Mouse (Mus musculus) MEL (cell line): Measurements from ENCODE around the gene Olfr675. TPM values are rescaled to one million over a fixed set of nuclear protein-coding genes. Genes with fewer than 3 reads are reported as not detected.

Experiments used
- DNase-seq: peaks from one replicate; pipeline ENCODE4 v3.0.0; 2011; ENCODE audit warnings: low read depth, low spot score
- H3K27ac ChIP-seq: 2 replicates; pipeline ENCODE4 v1.5.1; 2012; ENCODE audit warnings: low read depth, mild to moderate bottlenecking, control low read depth, low read length, moderate library complexity; ENCODE audit not compliant: control insufficient read depth
- H3K27me3 ChIP-seq, 2 experiments: fragments of 150-350 bp in 1 of 2; sonication (generic) in 1 of 2; 2 replicates each; pipeline ENCODE4 v1.6.1; 2012; ENCODE audit warnings: low read length in 2 of 2, mild to moderate bottlenecking in 2 of 2, improper control_type of control experiment in 1 of 2, moderate library complexity in 1 of 2; ENCODE audit not compliant: insufficient read depth in 2 of 2, control insufficient read depth in 1 of 2
- H3K36me3 ChIP-seq, 2 experiments: 2 replicates each; pipeline ENCODE4 v1.6.1; 2012 to 2014; ENCODE audit warnings: low read length in 2 of 2, improper control_type of control experiment in 1 of 2, inconsistent platforms in 1 of 2, mild to moderate bottlenecking in 1 of 2; ENCODE audit not compliant: insufficient read depth in 2 of 2, control insufficient read depth in 1 of 2
- H3K4me1 ChIP-seq, 2 experiments: fragments of 150-350 bp in 1 of 2; sonication (generic) in 1 of 2; 2 replicates each; pipeline ENCODE4 v1.6.1; 2012; ENCODE audit warnings: low read length in 2 of 2, improper control_type of control experiment in 1 of 2, mild to moderate bottlenecking in 1 of 2; ENCODE audit not compliant: insufficient read depth in 2 of 2, control insufficient read depth in 1 of 2
- H3K4me3 ChIP-seq, 2 experiments: fragments of 150-350 bp in 1 of 2; sonication (generic) in 1 of 2; 2 replicates each; pipeline ENCODE4 v1.5.1; 2012; ENCODE audit warnings: low read depth in 2 of 2, low read length in 2 of 2, mild to moderate bottlenecking in 2 of 2, moderate library complexity in 2 of 2, control low read depth in 1 of 2, improper control_type of control experiment in 1 of 2; ENCODE audit not compliant: control insufficient read depth in 1 of 2, insufficient read depth in 1 of 2
- H3K79me2 ChIP-seq: 2 replicates; pipeline ENCODE4 v1.6.1; 2012; ENCODE audit warnings: mild to moderate bottlenecking, low read length, moderate library complexity; ENCODE audit not compliant: control insufficient read depth, poor library complexity, insufficient read depth
- H3K9ac ChIP-seq: 2 replicates; pipeline ENCODE4 v1.6.1; 2012; ENCODE audit warnings: low read depth, mild to moderate bottlenecking, control low read depth, low read length, moderate library complexity; ENCODE audit not compliant: control insufficient read depth, poor library complexity, severe bottlenecking
- H3K9me3 ChIP-seq: fragments of 150-350 bp; sonication (generic); replicated peaks from 2 replicates; pipeline ENCODE4 v1.6.1; 2012; ENCODE audit warnings: mild to moderate bottlenecking, low read length, improper control_type of control experiment, moderate library complexity; ENCODE audit not compliant: insufficient read depth
- BHLHE40 ChIP-seq: IDR thresholded peaks from 2 replicates; pipeline ENCODE4 v1.6.1; 2012; ENCODE audit warnings: low read depth, mild to moderate bottlenecking, inconsistent platforms, low read length, improper control_type of control experiment, borderline replicate concordance
- CTCF ChIP-seq, 3 experiments: IDR thresholded peaks in 2 of 3; conservative IDR thresholded peaks in 1 of 3; 2 replicates each; pipeline ENCODE4 v1.5.1; 2011 to 2012; ENCODE audit warnings: low read length in 3 of 3, low read depth in 2 of 3, mild to moderate bottlenecking in 2 of 3, improper control_type of control experiment in 1 of 3, inconsistent platforms in 1 of 3, mixed read lengths in 1 of 3, moderate library complexity in 1 of 3; ENCODE audit not compliant: control insufficient read depth in 1 of 3, insufficient read depth in 1 of 3, poor library complexity in 1 of 3, severe bottlenecking in 1 of 3
- EP300 ChIP-seq, 2 experiments: IDR thresholded peaks; 2 replicates each; pipeline ENCODE4 v1.6.1; 2011; ENCODE audit warnings: improper control_type of control experiment in 2 of 2, low read length in 2 of 2, low read depth in 1 of 2, mild to moderate bottlenecking in 1 of 2
- ETS1 ChIP-seq: IDR thresholded peaks from 2 replicates; pipeline ENCODE4 v1.6.1; 2012; ENCODE audit warnings: low read depth, mild to moderate bottlenecking, inconsistent platforms, low read length, improper control_type of control experiment, moderate library complexity
- GABPA ChIP-seq: IDR thresholded peaks from 2 replicates; pipeline ENCODE4 v1.6.1; 2012; ENCODE audit warnings: low read depth, mild to moderate bottlenecking, inconsistent platforms, low read length, improper control_type of control experiment, moderate library complexity
- KAT2A ChIP-seq: conservative IDR thresholded peaks from 2 replicates; pipeline ENCODE4 v1.6.1; 2012; ENCODE audit warnings: low read depth, low read length, improper control_type of control experiment, inconsistent platforms
- MAX ChIP-seq: IDR thresholded peaks from 2 replicates; pipeline ENCODE4 v1.6.1; 2011; ENCODE audit warnings: low read length, improper control_type of control experiment
- MAZ ChIP-seq: IDR thresholded peaks from 2 replicates; pipeline ENCODE4 v1.6.1; 2012; ENCODE audit warnings: low read depth, mild to moderate bottlenecking, inconsistent platforms, low read length, improper control_type of control experiment
- MEF2A ChIP-seq: IDR thresholded peaks from 2 replicates; pipeline ENCODE4 v1.6.1; 2014; ENCODE audit warnings: low read depth, mild to moderate bottlenecking, inconsistent platforms, low read length, improper control_type of control experiment; ENCODE audit not compliant: poor library complexity, insufficient replicate concordance, severe bottlenecking; ENCODE audit errors: extremely low read depth
- MXI1 ChIP-seq: IDR thresholded peaks from 2 replicates; pipeline ENCODE4 v1.6.1; 2011; ENCODE audit warnings: mild to moderate bottlenecking, low read depth, low read length, improper control_type of control experiment
- MYB ChIP-seq: IDR thresholded peaks from 2 replicates; pipeline ENCODE4 v1.6.1; 2011; ENCODE audit warnings: mild to moderate bottlenecking, low read depth, low read length, improper control_type of control experiment
- MYC ChIP-seq: IDR thresholded peaks from 2 replicates; pipeline ENCODE4 v1.6.1; 2011; ENCODE audit warnings: low read depth, mild to moderate bottlenecking, low read length, improper control_type of control experiment, moderate library complexity
- NELFE ChIP-seq: IDR thresholded peaks from 2 replicates; pipeline ENCODE4 v1.6.1; 2011; ENCODE audit warnings: low read depth, low read length, improper control_type of control experiment
- NRF1 ChIP-seq: IDR thresholded peaks from 2 replicates; pipeline ENCODE4 v1.6.1; 2014; ENCODE audit warnings: low read depth, mild to moderate bottlenecking, inconsistent platforms, low read length, improper control_type of control experiment, moderate library complexity; ENCODE audit not compliant: poor library complexity, insufficient read depth, severe bottlenecking
- POLR2AphosphoS2 ChIP-seq: IDR thresholded peaks from 2 replicates; pipeline ENCODE4 v1.6.1; 2011; ENCODE audit warnings: low read length, improper control_type of control experiment
- RAD21 ChIP-seq: IDR thresholded peaks from 2 replicates; pipeline ENCODE4 v1.6.1; 2011; ENCODE audit warnings: mild to moderate bottlenecking, low read depth, low read length, improper control_type of control experiment
- RCOR1 ChIP-seq: IDR thresholded peaks from 2 replicates; pipeline ENCODE4 v1.6.1; 2012; ENCODE audit warnings: low read depth, mild to moderate bottlenecking, inconsistent platforms, low read length, improper control_type of control experiment
- SMC3 ChIP-seq: IDR thresholded peaks from 2 replicates; pipeline ENCODE4 v1.6.1; 2011; ENCODE audit warnings: low read depth, low read length, improper control_type of control experiment
- UBTF ChIP-seq: IDR thresholded peaks from 2 replicates; pipeline ENCODE4 v1.6.1; 2012; ENCODE audit warnings: low read depth, mild to moderate bottlenecking, inconsistent platforms, low read length, improper control_type of control experiment, moderate library complexity, borderline replicate concordance; ENCODE audit not compliant: insufficient read depth
- ZKSCAN1 ChIP-seq: IDR thresholded peaks from 2 replicates; pipeline ENCODE4 v1.6.1; 2012; ENCODE audit warnings: low read depth, mild to moderate bottlenecking, inconsistent platforms, low read length, improper control_type of control experiment, moderate library complexity
- ZMIZ1 ChIP-seq: IDR thresholded peaks from 2 replicates; pipeline ENCODE4 v1.6.1; 2012; ENCODE audit warnings: low read depth, mild to moderate bottlenecking, inconsistent platforms, low read length, improper control_type of control experiment, moderate library complexity
- polyA plus RNA-seq, 2 experiments: library from polyadenylated mRNA; stranded (reverse) in 1 of 2; unstranded in 1 of 2; fragments of >175 nt in 1 of 2; fragments of >200 nt in 1 of 2; gene quantifications; 2 replicates each; pipeline versions ENCODE4 v1.2.1 to v1.2.4; 2012; ENCODE audit warnings: low replicate concordance in 2 of 2, low read depth in 1 of 2; ENCODE audit not compliant: insufficient read length in 2 of 2, insufficient read depth in 1 of 2, missing spikeins in 1 of 2
- total RNA-seq: library from RNA; depleted of rRNA; stranded (reverse); fragments of 300-350 nt; gene quantifications from 2 replicates; pipeline ENCODE4 v1.2.3, GENCODE M21; 2012

Olfr675 gene
- total and polyA plus RNA-seq, 3 experiments, result not detected

- Histone ChIP-seq H3K9me3 (no peaks in the 10 kb centered on the region), H3K4me1 (no peaks in the 10 kb centered on the region), H3K27ac (no peak within 1 kb of the TSS), H3K4me3 (no peak within 1 kb of the TSS), H3K79me2 (no peaks in the 10 kb centered on the region), H3K27me3 (no peaks in the 10 kb centered on the region), H3K36me3 (no peaks in the 10 kb centered on the region), H3K9ac (no peak within 1 kb of the TSS)
- TF ChIP-seq RCOR1 (no peak), KAT2A (no peak), NRF1 (no peak), MYC (no peak), UBTF (no peak), GABPA (no peak), MXI1 (no peak), POLR2AphosphoS2 (no peak), ZMIZ1 (no peak), ETS1 (no peak), BHLHE40 (no peak), MAZ (no peak), EP300 (IDR thresholded peaks at IDR 0.05; ENCODE audit: low read depth in 1 of 2, low read length in 2 of 2) (no peak), RAD21 (no peak), CTCF (IDR thresholded peaks at IDR 0.05 in 2 of 3, conservative IDR thresholded peaks at IDR 0.05 in 1 of 3; ENCODE audit: control insufficient read depth in 1 of 3, insufficient read depth in 1 of 3, low read depth in 2 of 3, low read length in 3 of 3, poor library complexity in 1 of 3, severe bottlenecking in 1 of 3) (no peak), MEF2A (no peak), ZKSCAN1 (no peak), SMC3 (no peak)
- DNase-seq, result no peak
Measured at GRCm38 (mm10) chr7:105032398-105032797, 4.1 kb upstream of the Olfr675 start, which contains the start of gene Olfr676. Olfr676 (plus strand) TSS chr7:105032698.

GRCm38 (mm10) chr7:105022530-105022929 lies 5.7 kb downstream of the Olfr675 start:
- Histone ChIP-seq H3K36me3 (no peaks in the 10 kb centered on the region), H3K4me3 (no peak overlapping the region), H3K27me3 (no peaks in the 10 kb centered on the region), H3K27ac (no peak overlapping the region), H3K9me3 (no peaks in the 10 kb centered on the region), H3K4me1 (no peaks in the 10 kb centered on the region), H3K79me2 (no peaks in the 10 kb centered on the region), H3K9ac (no peak overlapping the region)
- TF ChIP-seq NELFE (no peak), POLR2AphosphoS2 (no peak), MAX (no peak), MYB (no peak), ETS1 (no peak)
- no peak for DNase-seq
